Mouse (Mus musculus): ENCODE results near the gene H2-M10.6.

Gene H2-M10.6

GRCm38 (mm10) chr17:36840961-36841445, 29.0 kb downstream of the H2-M10.6 start:
- peak; percentile 65 for DNase-seq (ENCODE audit: low spot score)

DNA sequence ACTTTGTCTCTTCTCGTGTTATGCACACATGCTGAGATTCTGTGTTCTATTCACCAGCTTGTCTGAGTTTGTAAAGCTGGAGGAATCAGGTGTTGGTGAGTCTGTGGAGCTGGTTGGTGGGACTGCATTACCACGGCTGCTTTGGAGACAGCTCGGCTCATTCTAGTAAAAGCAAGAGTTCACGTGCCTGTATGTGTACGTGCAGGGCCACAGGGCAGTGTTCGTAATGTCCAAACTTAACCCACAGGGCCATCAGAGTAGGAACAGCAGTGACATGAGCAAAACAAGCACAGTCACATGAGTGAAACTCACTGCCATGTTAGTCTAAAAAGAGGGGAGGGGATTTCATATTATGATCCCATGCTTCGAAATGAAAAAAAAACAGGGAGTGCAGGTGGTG, 31.7 kb downstream of the H2-M10.6 start:
- no peak for DNase-seq (ENCODE audit: low spot score)

DNA sequence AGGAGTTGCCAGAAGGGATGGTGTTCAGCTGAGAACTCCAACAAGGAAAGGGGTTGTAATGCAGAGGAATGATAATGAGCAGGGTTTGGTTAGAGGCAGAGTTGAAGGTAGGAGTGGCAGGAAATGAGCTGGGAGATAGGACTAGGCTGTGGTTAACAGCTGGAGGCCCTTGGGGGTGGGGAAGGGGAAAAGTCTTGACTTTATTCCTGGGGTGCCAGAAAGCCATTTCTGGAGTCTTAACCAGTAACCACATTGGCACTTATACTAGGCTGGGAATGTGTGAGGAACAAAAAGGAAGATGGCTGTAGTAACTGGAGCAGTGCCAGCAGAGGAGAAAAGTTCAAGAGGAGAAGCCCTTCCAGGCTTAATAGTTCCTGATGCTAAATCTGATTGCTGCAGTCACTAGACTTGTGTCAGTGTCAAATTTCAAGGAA, 32.3 kb downstream of the H2-M10.6 start:
- no peak for DNase-seq (ENCODE audit: low spot score)

- DNase-seq (ENCODE audit: low spot score) = peak; percentile 70
Measured at GRCm38 (mm10) chr17:36844725-36845124, 32.8 kb downstream of the H2-M10.6 start.

GRCm38 (mm10) chr17:36848911-36849310, 36.9 kb downstream of the H2-M10.6 start:
- no peak for DNase-seq (ENCODE audit: low spot score)

GRCm38 (mm10) chr17:36849992-36850391, 38.0 kb downstream of the H2-M10.6 start:
- DNase-seq (ENCODE audit: low spot score) = no peak

DNA sequence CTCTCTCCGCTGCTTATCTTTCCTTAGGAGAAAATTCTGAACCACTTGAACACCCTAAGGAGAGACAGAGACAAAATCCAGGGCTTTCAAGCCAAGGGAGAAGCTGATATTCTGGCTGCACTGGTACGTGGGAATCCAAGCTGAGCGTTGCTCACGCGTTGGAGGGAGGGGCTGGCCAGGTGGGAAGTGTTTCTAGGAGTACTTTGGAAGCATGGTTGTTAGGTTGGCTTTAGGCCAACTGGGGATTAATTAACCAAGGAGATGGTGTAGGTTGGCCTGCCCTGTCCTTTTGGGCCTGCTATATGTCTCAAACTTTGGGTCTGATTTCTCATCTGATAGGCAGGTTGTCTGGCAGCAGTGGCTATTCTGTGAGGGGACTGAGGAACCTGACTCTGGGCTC, 39.2 kb downstream of the H2-M10.6 start:
- no peak for DNase-seq (ENCODE audit: low spot score)

- no peak for DNase-seq (ENCODE audit: low spot score)
Measured at GRCm38 (mm10) chr17:36851627-36852026, 39.7 kb downstream of the H2-M10.6 start.

DNA sequence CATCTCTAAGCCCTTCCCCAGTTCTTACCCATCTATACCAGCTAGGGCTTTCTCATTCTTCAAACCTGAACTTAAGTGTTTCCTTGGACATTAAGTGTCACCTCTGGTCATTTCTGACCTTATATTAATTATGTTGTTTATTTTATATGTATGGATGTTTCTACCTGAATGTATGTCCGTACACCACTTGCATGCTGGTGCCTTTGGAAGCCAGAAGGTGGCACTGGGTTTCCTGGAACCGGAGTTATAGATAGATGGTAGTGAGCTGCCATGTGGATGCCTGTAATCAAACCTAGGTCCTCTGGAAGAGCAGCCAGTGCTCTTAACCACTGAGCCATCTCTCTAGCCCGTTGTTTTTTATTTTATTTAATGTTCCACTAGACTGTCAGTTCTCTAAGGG, 43.5 kb downstream of the H2-M10.6 start:
- no peak for DNase-seq (ENCODE audit: low spot score)

DNA sequence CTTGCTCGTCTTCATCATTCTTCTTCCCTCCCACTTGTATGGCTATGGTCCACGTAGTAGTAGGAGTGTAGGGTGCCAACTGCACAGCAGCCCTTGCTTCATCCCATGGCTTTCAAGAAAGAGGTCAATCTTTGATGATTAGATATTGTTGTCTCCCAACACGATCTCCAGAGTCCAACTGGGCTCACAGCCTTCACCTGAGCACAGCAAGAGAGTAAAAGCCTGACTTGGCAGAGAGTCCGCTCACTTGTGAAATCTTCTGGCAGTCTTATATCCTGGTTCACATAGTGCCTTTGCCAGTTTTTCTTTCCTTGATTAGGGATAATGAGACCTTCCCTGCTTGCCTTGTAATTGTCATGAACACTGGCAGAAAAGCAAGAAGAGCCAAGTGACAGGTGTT, 44.3 kb downstream of the H2-M10.6 start:
- no peak for DNase-seq (ENCODE audit: low spot score)

DNA sequence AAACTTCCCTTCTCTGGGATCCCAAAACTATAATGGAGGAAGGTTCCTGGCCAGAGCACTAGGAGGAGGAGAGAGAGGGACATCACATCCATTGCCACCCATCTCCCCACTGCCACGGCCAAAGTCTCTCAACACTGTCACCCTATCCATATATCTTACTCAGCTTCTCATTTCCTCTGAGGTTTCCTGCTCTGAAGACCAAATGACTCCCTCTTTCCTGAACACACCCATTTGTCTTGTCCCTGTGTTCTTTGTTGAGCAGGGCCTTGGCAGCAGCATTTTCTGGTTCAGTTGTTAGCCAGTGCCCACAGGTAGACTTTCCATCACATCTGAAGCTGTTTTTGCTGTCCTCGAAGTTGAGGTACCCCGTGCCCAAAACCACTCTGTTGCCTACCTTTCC, 46.2 kb downstream of the H2-M10.6 start:
- DNase-seq (ENCODE audit: low spot score) = no peak

DNA sequence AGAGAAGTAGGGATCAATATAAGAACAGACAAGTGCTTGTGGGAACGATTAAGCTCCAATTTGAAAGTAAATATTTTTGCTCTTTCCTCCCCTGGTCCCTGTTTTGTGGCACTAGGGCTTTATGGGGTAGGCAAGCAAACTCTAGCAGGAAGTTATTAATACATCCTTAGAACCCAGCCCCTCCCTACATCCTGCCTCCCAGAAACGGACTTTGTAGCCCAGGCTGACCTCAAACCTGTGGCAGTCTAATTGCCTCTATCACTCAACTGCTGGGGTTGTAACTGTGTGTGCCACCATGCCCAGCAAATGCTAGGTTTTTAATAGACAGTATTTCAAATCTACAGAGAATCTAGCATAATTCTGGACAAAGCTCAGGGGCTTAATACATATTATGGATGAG, 49.7 kb downstream of the H2-M10.6 start:
- DNase-seq (ENCODE audit: low spot score) = no peak

Data from ovary, adult 18-20 months (tissue).